Mouse (Mus musculus) right cerebral cortex, postnatal 10 days (tissue): ENCODE data around the gene Angel2.
"Not testable (repeated sequence)": the region's sequence is repeated elsewhere in the genome, so short reads cannot be mapped to it uniquely, and the experiment has no call there.

ENCODE experiments used
- DNase-seq, 2 experiments: peaks; one replicate each; pipeline ENCODE4 v3.0.0; 2021; ENCODE audit warnings: low spot score in 2 of 2

Gene Angel2

DNA sequence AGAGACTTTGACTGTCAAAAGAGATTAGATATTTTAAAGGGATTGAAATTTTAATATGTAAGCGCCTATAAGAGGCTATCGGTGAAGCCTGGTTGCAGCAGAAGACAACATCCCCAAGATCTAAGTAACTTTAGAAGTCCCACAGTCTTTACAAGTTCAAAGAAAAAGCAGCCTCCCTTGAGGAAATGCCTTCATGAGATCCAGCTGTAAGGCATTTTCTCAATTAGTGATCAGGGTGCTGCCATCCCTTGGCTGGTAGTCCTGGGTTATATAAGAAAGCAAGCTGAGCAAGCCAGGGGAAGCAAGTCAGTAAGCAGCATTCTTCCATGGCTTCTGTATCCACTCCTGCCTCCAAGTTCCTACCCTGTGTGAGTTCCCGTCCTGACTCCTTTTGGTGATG lies at the start of gene Angel2:
Gene Angel2 (plus strand): TSS at position 301 of the 400 bp plus-strand sequence.
- not testable (repeated sequence) for DNase-seq

GRCm38 (mm10) chr1:190875751-190876150 lies 49.2 kb upstream of the Angel2 start:
- DNase-seq = no peak

GRCm38 (mm10) chr1:190880638-190881037 lies 44.3 kb upstream of the Angel2 start:
- DNase-seq = no peak

GRCm38 (mm10) chr1:190881422-190881821 lies 43.5 kb upstream of the Angel2 start:
- DNase-seq = peak in 1 of 2 experiments; percentile 72

DNA sequence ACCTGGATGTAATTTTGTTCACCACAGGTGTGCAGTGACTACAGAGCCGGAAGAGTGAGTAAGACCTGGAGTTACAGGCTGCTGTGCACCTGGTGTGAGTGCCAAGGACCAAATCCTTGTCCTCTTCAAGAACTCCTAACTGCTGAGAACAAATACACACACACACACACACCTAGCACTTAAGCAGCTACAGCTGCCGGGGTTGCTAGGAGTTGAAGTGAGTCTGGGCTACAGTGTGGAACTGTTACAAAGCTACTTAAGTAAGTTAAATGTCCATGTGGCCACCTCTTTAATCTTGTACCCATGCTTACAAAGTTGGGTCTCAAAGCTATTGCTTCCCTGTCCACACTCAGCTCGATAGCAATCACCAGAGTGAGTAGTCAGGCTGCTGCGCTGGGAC lies 38.9 kb upstream of the Angel2 start:
- no peak for DNase-seq

GRCm38 (mm10) chr1:190888031-190888430 lies 36.9 kb upstream of the Angel2 start:
- no peak for DNase-seq

DNA sequence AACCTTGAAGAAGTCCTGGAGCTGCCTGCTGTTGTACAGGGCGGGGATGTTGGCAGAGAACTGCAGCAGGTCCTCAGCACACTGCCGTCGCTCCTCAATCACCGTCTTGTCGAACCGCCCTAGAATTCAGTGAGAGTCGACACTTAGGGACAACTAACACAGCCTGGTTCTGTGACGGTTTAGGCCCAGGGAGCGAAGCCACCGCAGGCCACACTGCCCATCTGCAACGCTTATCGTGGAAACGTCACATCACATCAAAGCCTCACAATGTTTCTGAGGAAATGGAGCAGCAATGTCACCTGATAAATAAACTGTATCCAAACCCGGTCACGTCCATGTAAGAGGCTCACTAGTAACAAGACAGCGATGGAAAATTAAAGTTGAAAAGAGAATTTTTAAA lies 36.3 kb upstream of the Angel2 start:
- no peak for DNase-seq

- DNase-seq = no peak
These were observed 31.2 kb upstream of the Angel2 start for GRCm38 (mm10) chr1:190893559-190894167.

- no peak for DNase-seq
These were observed 26.7 kb upstream of the Angel2 start for GRCm38 (mm10) chr1:190898186-190898585.

DNA sequence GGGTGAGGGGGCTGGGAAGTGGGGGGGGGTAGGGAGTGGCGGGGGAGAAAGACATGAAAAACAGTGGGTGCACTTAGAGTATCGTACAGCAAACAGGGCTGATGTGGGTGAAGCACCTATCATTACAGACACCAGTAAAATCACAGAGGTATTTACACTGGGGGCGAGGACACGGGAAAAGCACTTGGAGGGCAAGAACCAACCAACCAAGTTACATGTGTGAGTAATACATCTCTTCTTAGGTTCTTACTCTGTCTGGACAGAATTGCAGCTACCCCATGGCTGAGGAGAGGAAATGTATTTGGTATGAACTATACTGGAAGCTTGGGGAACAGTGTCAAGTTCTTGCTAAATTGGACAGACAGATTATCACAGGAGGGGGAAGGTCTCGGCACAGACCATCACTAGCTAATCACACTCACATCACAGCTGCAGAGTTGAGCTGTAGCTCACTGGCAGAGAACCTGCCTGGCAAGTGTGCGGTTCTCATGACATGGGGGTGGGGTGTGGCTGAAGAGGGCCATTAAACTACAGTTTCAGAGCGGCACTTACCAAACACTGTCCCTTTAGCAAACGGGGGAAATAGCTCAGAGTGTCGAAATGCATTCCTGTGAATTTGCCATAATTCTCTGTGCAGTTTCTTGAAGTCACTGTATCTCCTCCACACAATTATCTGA lies 25.9 kb upstream of the Angel2 start:
- no peak for DNase-seq

DNA sequence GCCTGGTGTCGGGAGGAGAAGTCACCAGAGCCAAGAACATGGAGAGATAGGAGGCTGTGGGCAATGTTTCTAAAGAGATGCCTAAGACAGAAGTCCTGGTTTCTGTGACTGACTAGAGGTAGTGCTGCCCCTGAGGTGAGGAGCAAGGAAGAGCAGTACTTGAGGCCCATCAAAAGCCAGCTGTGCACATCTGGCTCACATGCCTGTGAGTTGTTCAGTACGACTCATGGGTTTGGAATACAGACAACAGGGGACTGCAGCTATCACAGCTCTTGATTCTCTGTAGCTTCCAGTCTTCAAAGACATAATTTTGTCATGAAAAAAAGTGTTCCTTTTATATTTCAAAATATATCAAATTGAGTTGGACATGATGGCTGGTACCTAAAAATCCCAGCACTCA lies 23.8 kb upstream of the Angel2 start:
- no peak for DNase-seq

GRCm38 (mm10) chr1:190904136-190904535 lies 20.8 kb upstream of the Angel2 start:
- DNase-seq = no peak

DNA sequence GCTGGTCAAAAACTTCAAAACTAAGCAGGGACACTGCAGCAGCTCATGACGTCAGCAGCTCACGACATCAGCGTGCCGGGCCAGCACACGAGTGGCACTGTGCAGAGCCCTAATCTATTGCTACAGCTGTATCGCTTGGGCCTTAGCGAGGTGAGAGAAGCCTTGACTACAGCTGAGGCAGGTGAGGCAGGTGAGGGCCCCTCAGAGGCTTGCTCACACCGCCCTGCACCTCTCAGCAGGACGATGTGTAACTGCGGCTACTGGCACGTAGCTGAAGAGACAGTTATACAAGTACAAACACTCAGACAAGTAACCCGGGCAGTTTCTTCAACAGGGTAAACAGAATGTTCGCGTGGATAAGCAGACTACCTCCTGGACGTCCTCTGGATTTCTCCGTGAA lies 20.2 kb upstream of the Angel2 start:
- no peak for DNase-seq

- no peak for DNase-seq
These were observed 14.1 kb upstream of the Angel2 start for GRCm38 (mm10) chr1:190910836-190911235.

GRCm38 (mm10) chr1:190911415-190912123 lies 13.3 kb upstream of the Angel2 start, which contains the start of gene Rps6kc1:
Gene Rps6kc1 (minus strand): TSS chr1:190911770.
- DNase-seq = peak; percentile 93 to 95

DNA sequence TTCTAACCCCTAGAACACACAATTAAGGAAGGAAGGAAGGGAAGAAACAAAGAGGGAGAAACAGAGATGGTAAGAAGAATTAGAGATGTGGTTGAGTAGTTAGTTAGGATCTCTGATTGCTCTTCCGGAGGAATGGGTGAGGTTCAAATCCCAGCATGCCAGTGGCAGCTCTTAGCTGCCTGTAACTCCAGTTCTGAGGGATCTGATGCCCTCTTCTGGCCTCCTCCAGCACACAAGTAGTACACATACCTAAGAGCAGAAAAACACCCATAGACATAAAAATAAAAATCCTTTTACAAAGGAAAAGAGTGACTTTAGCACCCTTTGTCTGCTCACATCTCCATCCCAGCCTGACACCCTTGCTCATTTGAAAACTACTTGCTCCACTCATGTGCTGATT lies 12.3 kb upstream of the Angel2 start:
- peak in 1 of 2 experiments; percentile 13 for DNase-seq

- DNase-seq = peak; percentile 77 to 83
These were observed 6.0 kb upstream of the Angel2 start for GRCm38 (mm10) chr1:190918938-190919337.

DNA sequence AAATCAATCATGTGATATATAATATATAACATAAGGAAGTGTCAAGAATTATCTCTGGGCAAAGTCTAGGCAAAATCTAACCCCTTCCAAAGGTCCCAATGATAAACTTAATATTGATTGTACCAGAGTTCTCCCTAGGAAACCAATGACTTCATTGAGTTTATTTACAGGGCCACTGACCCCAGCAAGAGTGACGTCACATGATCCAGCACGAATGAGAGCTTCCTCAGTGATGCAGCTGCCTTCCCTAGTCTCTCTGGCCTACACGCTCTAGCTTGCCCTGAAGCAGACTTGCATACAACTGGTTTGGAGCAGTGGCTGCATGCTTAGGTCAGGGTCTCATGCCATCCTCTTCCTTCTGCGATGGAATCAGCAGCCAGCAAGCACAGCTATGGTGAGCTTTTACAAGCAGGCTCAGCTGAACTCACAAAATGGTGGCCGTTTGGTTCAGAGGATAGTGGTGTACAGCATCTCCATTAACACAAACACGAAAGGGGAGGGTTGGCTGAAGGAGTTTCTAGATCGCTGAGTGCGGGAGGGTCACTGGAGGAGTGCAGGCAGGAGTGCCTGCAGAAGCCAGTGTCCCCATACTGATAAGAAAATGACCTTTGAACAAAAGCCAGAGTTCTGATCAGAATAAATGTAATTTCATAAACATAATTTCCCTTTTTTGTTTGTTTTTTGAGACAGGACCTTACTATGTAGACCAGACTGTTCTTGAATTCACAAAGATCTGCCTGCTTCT lies 5.0 kb upstream of the Angel2 start:
- DNase-seq = no peak

- no peak for DNase-seq
These were observed 2.4 kb downstream of the Angel2 start for GRCm38 (mm10) chr1:190927311-190927710.

DNA sequence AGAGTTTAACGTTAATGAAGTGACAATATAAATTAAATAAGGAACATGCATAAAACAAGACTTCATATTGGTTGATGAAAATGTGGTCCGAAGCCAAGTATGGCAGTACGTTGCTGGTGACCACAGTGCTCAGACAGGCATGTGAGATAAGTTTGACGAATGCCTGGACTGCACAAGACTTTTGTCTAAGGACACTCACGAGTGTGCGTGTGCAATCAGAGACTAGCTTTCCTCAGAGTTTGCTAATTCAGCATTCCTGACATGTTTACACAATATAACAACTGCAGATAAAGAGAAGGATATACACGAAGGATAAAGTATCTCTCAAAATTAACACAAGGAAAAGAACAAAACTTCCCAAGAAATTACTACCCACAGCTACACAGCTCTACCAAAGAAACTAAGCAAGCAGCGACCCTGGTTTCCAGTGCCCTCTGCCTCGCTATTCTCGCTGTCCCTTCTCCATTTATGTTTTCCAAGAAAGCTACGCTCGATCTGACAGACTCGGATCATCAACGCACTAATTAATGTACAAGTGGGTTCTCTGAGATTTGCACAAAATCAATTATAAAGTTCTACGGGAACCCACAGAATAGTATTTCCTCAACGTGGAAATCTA lies 2.9 kb downstream of the Angel2 start:
- DNase-seq = no peak

- DNase-seq = peak; percentile 98
These were observed 3.6 kb downstream of the Angel2 start for GRCm38 (mm10) chr1:190928370-190929009.
